Mouse (Mus musculus) embryonic facial prominence, embryonic 11.5 days (tissue): ENCODE measurements around the gene Hba-x. TPM values are rescaled to one million over a fixed set of nuclear protein-coding genes. Genes with fewer than 3 reads are reported as not detected.
"Not testable (repeated sequence)": the region's sequence is repeated elsewhere in the genome, so short reads cannot be mapped to it uniquely, and the experiment has no call there.

Experiments used
- ATAC-seq: fragments of 200-750 bp; cut with Nextera tagmentation; replicated peaks from 2 replicates; pipeline ENCODE4 v1.8.0; 2017; ENCODE audit warnings: low read depth; ENCODE audit not compliant: insufficient number of reproducible peaks, low FRiP score, low TSS enrichment
- DNase-seq: peaks from one replicate; pipeline ENCODE4 v3.0.0-alpha.2; 2015; ENCODE audit warnings: low spot score
- H3K27ac ChIP-seq: fragments of 300-500 bp; sonication (generic); replicated peaks from 2 replicates; pipeline ENCODE4 v1.5.1; 2014; ENCODE audit warnings: mild to moderate bottlenecking, low read depth, low read length, control low read depth
- H3K27me3 ChIP-seq: fragments of 300-500 bp; sonication (generic); 2 replicates; pipeline ENCODE4 v1.6.1; 2014; ENCODE audit warnings: mild to moderate bottlenecking, low read length, moderate library complexity, mixed read lengths; ENCODE audit not compliant: control insufficient read depth, insufficient read depth
- H3K36me3 ChIP-seq: fragments of 300-500 bp; sonication (generic); replicated peaks from 2 replicates; pipeline ENCODE4 v1.6.1; 2014; ENCODE audit warnings: low read depth, mild to moderate bottlenecking, low read length, moderate library complexity, mixed read lengths; ENCODE audit not compliant: control insufficient read depth, insufficient read depth
- H3K4me1 ChIP-seq: fragments of 300-500 bp; sonication (generic); 2 replicates; pipeline ENCODE4 v1.6.1; 2014; ENCODE audit warnings: low read length, mixed read lengths; ENCODE audit not compliant: control insufficient read depth, insufficient read depth
- H3K4me2 ChIP-seq: fragments of 300-500 bp; sonication (generic); 2 replicates; pipeline ENCODE4 v1.6.1; 2014; ENCODE audit warnings: low read depth, mild to moderate bottlenecking, control low read depth, low read length, moderate library complexity
- H3K4me3 ChIP-seq: fragments of 300-500 bp; sonication (generic); 2 replicates; pipeline ENCODE4 v1.5.1; 2014; ENCODE audit warnings: low read depth, low read length, control low read depth
- H3K9ac ChIP-seq: fragments of 300-500 bp; sonication (generic); replicated peaks from 2 replicates; pipeline ENCODE4 v1.6.1; 2014; ENCODE audit warnings: mild to moderate bottlenecking, control low read depth, low read length
- H3K9me3 ChIP-seq: fragments of 300-500 bp; sonication (generic); replicated peaks from 2 replicates; pipeline ENCODE4 v1.6.1; 2016; ENCODE audit warnings: mild to moderate bottlenecking, low read length, inconsistent platforms, mixed read lengths; ENCODE audit not compliant: control insufficient read depth
- WGBS: fragments of 180-500 bp; shearing (Covaris S2); extraction: QIAGEN DNeasy Blood & Tissue Kit; methylation state at CpG from one replicate; pipeline ENCODE4 v1.1.7; 2014; 5-methylcytosine and 5-hydroxymethylcytosine counted together
- polyA plus RNA-seq: library from polyadenylated mRNA; unstranded; fragments of >200 nt; fragmentation: Nextera tagmentation; extraction: Ambion mirVana; gene quantifications from 2 replicates; pipeline ENCODE4 v1.2.1, GENCODE M21; 2014

The Hba-x gene
- polyA plus RNA-seq, 1 experiment from 2014 or later = 2,193 TPM

DNA sequence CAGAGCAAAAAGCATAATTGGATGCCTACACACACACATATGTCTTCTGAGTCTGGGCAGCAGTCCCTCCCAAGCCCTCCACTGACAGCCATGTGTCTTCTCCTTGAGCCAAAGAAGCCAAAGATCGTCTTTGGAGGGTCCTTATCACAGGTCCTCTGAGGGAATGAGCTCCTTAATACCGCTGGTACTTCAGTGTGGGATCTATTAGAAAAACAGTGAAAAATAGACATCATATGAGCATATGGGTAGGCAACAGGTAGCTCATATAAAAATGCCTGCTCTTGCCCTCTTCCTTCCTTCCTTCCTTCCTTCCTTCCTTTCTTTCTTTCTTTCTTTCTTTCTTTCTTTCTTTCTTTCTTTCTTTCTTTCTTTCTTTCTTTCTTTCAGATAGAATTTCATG lies 8.4 kb downstream of the Hba-x start:
- not testable (repeated sequence) for H3K27ac ChIP-seq, H3K9ac ChIP-seq, H3K9me3 ChIP-seq, H3K36me3 ChIP-seq, ATAC-seq, DNase-seq, H3K4me2 ChIP-seq, H3K4me1 ChIP-seq, H3K27me3 ChIP-seq, H3K4me3 ChIP-seq
- WGBS = 63% methylated on average over 2 of the region's 2 CpGs

GRCm38 (mm10) chr11:32285031-32285775 lies 9.0 kb downstream of the Hba-x start:
- no peak for ATAC-seq
- H3K4me3 ChIP-seq = no peak overlapping the region
- no peaks in the 10 kb centered on the region for H3K36me3 ChIP-seq
- no peaks in the 10 kb centered on the region for H3K27me3 ChIP-seq
- no peak overlapping the region for H3K9ac ChIP-seq
- 79% methylated on average over 7 of the region's 7 CpGs for WGBS
- no peak overlapping the region for H3K4me2 ChIP-seq
- H3K4me1 ChIP-seq = no peaks in the 10 kb centered on the region
- no peak for DNase-seq
- no peaks in the 10 kb centered on the region for H3K9me3 ChIP-seq
- H3K27ac ChIP-seq = no peak overlapping the region

DNA sequence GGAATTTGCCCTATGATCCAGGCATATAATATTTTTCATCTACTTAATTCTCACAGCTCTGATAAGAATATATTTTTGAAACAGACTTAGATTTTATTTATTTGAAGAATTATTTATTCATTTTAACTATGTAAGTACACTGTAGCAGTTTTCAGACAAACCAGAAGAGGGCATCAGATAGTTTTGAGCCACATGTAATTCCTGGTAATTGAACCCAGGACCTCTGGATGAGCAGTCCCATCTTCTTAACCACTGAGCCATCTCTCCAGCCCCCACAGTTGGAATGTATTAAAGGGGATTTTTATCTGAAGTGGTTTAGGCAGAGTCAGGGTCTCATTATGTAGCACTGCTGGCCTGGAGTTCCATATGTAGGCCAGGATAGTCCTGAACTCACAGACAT lies 9.7 kb downstream of the Hba-x start:
- not testable (repeated sequence) for H3K4me3 ChIP-seq, DNase-seq, H3K27me3 ChIP-seq, H3K4me1 ChIP-seq, ATAC-seq, H3K27ac ChIP-seq, H3K9me3 ChIP-seq, H3K9ac ChIP-seq, H3K36me3 ChIP-seq, H3K4me2 ChIP-seq

GRCm38 (mm10) chr11:32286695-32287492 lies 10.7 kb downstream of the Hba-x start, which contains the start of gene Hbq1b:
TSS of gene Hbq1b (plus strand) at chr11:32286965.
- Histone ChIP-seq H3K4me3 (peak within 1 kb of the TSS; percentile 15; the same call in 1 of the 2 replicates), H3K4me2 (peak within 1 kb of the TSS; percentile 32; the same call in 1 of the 2 replicates)
- ATAC-seq (peak; percentile 79), DNase-seq (peak; percentile 71)
- H3K4me1 ChIP-seq, H3K36me3 ChIP-seq, H3K9ac ChIP-seq, H3K27ac ChIP-seq, H3K27me3 ChIP-seq, H3K9me3 ChIP-seq: not testable (repeated sequence)
- 21% methylated on average over 30 of the region's 33 CpGs for WGBS

DNA sequence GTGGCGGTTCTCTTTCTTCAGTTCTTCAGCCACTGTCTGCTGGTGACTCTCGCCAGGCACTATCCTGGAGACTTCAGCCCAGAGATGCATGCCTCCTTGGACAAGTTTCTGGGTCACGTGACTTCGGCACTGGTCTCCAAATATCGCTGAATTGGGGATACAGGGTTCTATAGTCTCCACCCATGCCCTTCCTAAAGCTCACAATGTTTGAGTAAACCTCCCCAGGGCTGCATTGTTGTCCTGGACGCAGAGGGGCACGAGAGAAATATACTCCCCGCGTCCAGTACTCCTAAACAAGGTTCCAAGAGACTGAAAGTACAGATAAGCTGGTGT lies 11.3 kb downstream of the Hba-x start:
- Histone ChIP-seq H3K27ac (no peak overlapping the region), H3K9ac (no peak overlapping the region; the same call in 1 of the 2 replicates), H3K4me1 (no peaks in the 10 kb centered on the region), H3K4me3 (no peak overlapping the region), H3K4me2 (no peak overlapping the region; the same call in 1 of the 2 replicates), H3K27me3 (no peaks in the 10 kb centered on the region), H3K9me3 (no peaks in the 10 kb centered on the region), H3K36me3 (no peaks in the 10 kb centered on the region)
- WGBS = 68% methylated on average over 9 of the region's 9 CpGs
- 0 out of 2 replicates have a peak, but pooled peaks have one; percentile 26 for ATAC-seq
- DNase-seq = no peak

DNA sequence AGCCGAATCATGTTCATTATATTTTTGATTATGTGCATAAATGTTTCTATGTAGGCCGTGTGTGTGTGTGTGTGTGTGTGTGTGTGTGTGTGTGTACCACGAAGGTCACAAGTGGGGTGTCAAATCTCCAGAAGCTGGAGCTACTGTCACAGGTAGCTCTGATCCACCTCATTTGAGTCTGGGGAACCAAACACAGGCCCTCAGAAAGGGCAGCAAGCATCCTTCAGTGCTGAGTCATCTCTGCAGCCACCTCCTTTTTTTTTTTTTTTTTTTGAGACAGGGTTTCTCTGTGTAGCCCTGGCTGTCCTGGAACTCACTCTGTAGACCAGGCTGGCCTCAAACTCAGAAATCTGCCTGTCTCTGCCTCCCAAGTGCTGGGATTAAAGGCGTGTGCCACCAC lies 16.6 kb downstream of the Hba-x start:
- H3K4me1 ChIP-seq, ATAC-seq, H3K9ac ChIP-seq, H3K36me3 ChIP-seq, DNase-seq, H3K27me3 ChIP-seq, H3K9me3 ChIP-seq, H3K4me2 ChIP-seq, H3K4me3 ChIP-seq: not testable (repeated sequence)
- WGBS = 74% methylated on average over 4 of the region's 4 CpGs
- H3K27ac ChIP-seq = 0 out of 2 replicates have a peak overlapping the region, but pooled peaks have one; percentile 20

DNA sequence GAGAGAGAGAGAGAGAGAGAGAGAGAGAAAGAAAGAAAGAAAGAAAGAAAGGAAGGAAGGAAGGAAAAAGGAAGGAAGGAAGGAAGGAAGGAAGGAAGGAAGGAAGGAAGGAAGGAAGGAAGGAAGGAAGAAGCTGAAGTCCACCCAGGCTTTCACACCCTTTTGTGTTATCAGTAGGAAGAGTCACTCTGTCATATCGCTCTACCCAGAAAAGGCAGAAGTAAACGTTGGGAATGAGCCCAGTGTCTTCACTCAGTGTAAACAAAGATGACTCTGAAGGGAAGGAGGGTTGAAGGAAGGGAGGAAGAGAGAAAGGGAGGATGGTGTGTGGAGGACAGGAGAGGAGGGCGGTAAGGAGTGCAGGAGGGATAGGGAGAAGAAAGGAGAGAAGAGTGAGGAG lies 17.3 kb downstream of the Hba-x start:
- not testable (repeated sequence) for H3K9ac ChIP-seq, H3K27me3 ChIP-seq, DNase-seq, H3K9me3 ChIP-seq, H3K4me2 ChIP-seq, H3K36me3 ChIP-seq, H3K4me3 ChIP-seq, ATAC-seq, H3K4me1 ChIP-seq, H3K27ac ChIP-seq
- 77% methylated on average over 3 of the region's 3 CpGs for WGBS

DNA sequence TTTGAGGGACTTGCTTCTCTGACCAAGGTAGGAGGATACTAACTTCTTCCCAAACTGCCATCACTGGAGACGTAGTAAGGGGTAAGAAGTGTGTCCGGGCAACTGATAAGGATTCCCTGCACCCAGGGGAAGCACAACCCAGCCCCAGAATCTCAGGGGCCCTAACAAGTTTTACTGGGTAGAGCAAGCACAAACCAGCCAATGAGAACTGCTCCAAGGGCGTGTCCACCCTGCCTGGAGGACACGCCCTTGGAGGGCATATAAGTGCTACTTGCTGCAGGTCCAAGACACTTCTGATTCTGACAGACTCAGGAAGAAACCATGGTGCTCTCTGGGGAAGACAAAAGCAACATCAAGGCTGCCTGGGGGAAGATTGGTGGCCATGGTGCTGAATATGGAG lies 20.0 kb downstream of the Hba-x start, which contains the start of gene Hba-a2:
Gene Hba-a2 (plus strand): TSS at position 287 of the 400 bp plus-strand sequence.
- H3K27ac ChIP-seq, H3K9ac ChIP-seq, DNase-seq, H3K27me3 ChIP-seq, H3K4me3 ChIP-seq, H3K36me3 ChIP-seq, ATAC-seq, H3K9me3 ChIP-seq, H3K4me2 ChIP-seq, H3K4me1 ChIP-seq: not testable (repeated sequence)
- WGBS = no CpG with 5 or more reads among the region's 4 CpGs
